Mouse (Mus musculus): ENCODE results near the gene Cyp2a4. TPM values are rescaled to one million over a fixed set of nuclear protein-coding genes. Genes with fewer than 3 reads are reported as not detected.
"Not testable (repeated sequence)": the region's sequence is repeated elsewhere in the genome, so short reads cannot be mapped to it uniquely, and the experiment has no call there.

The Cyp2a4 gene
- polyA plus RNA-seq (2015; fragmentation: Nextera tagmentation; extraction: Ambion mirVana): not detected in 2 replicates

DNA sequence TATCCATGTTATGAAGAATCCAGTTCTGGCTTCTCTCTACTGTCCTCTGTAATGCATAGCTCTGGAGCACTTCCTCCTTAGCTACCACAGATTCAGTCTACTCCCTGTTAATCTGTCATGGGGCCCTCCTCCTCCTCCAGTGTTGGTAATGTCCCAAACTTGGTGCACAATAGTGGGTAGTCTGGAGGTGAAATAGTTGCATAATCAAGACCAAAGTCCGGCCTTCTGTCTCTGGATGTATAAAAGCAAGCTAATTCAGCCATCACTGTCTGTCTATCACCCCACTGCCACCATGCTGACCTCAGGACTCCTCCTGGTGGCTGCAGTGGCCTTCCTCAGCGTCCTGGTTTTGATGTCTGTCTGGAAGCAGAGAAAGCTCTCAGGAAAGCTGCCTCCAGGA is at the start of gene Cyp2a4:
Gene Cyp2a4 (plus strand): TSS at position 244 of the 400 bp plus-strand sequence.
- WGBS: 72% methylated on average over 2 of the region's 2 CpGs
- H3K27ac ChIP-seq (ENCODE audit: low read depth, low read length); H3K9me3 ChIP-seq (ENCODE audit: control insufficient read depth); ATAC-seq; H3K4me1 ChIP-seq (replicated peaks; ENCODE audit: control insufficient read depth, insufficient read depth, low read length); H3K27me3 ChIP-seq (replicated peaks; ENCODE audit: control insufficient read depth, insufficient read depth, low read length); H3K9ac ChIP-seq (ENCODE audit: low read depth, low read length); H3K4me2 ChIP-seq (replicated peaks; ENCODE audit: low read depth); H3K4me3 ChIP-seq (ENCODE audit: low read depth, low read length); H3K36me3 ChIP-seq (ENCODE audit: control insufficient read depth, insufficient read depth): not testable (repeated sequence)

DNA sequence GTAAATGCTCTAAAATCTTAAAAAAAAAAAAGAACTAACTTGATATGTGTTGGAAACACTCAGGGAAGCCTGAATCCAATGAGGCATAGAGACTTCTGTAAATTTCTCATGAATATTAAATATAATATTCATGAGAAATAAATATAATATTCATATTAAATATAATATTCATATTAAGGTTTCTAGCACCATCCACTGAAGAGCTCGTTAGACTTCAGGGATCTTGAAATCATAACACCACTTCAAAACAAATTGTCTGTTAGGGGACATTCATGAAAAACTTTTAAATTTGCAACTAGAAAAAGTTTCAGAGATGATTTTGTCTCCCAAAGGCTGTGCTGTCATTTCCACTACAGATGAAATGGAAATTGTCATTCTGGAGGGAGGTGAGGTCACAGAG is 46.9 kb upstream of the Cyp2a4 start, which contains the start of gene Vmn1r184:
Gene Vmn1r184 (plus strand): TSS at position 301 of the 400 bp plus-strand sequence.
- not testable (repeated sequence) for H3K36me3 ChIP-seq (ENCODE audit: control insufficient read depth, insufficient read depth); H3K4me1 ChIP-seq (replicated peaks; ENCODE audit: control insufficient read depth, insufficient read depth, low read length); H3K9ac ChIP-seq (ENCODE audit: low read depth, low read length); H3K9me3 ChIP-seq (ENCODE audit: control insufficient read depth); ATAC-seq; H3K27me3 ChIP-seq (replicated peaks; ENCODE audit: control insufficient read depth, insufficient read depth, low read length); H3K27ac ChIP-seq (ENCODE audit: low read depth, low read length); H3K4me3 ChIP-seq (ENCODE audit: low read depth, low read length); H3K4me2 ChIP-seq (replicated peaks; ENCODE audit: low read depth)
- 73% methylated on average over 1 of the region's 1 CpGs for WGBS

DNA sequence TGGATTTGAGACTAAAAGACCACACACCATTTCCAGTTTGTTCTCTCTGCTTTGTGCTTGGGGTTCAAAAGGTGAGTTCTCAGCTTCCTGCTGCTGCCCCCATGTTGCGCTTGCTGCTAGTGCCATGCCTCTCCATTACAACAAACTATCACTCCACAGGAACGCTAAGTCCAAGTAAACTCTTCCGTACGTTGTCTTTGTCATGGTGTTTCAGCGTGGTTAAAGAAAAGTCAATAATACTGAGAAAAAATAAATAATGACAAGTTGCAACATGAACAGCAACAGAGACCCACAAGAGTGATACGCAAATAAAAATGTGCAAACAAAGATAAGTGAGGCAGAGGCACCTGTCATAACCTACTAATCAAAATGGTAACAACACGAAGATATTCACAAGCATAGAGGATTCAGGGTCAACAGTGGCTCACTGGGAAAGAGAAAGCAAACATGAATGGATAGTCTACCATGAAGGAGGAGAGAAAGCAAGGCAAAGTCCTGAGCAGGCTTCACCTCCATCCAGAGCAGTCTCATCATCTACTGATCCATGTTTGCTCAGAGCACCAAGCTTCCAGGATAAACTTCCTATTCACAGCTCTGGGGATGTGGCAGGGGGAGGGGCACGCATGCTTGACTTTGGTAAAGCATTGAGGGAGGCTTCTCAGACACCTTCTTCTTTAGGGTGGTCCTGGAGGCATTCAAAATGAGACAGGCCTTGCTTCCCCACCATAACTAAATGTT is 3.4 kb upstream of the Cyp2a4 start:
- not testable (repeated sequence) for H3K27ac ChIP-seq (ENCODE audit: low read depth, low read length); H3K4me1 ChIP-seq (replicated peaks; ENCODE audit: control insufficient read depth, insufficient read depth, low read length); H3K4me2 ChIP-seq (replicated peaks; ENCODE audit: low read depth); ATAC-seq; H3K9me3 ChIP-seq (ENCODE audit: control insufficient read depth); H3K9ac ChIP-seq (ENCODE audit: low read depth, low read length); H3K4me3 ChIP-seq (ENCODE audit: low read depth, low read length); H3K36me3 ChIP-seq (ENCODE audit: control insufficient read depth, insufficient read depth); H3K27me3 ChIP-seq (replicated peaks; ENCODE audit: control insufficient read depth, insufficient read depth, low read length)
- 81% methylated on average over 8 of the region's 8 CpGs for WGBS

DNA sequence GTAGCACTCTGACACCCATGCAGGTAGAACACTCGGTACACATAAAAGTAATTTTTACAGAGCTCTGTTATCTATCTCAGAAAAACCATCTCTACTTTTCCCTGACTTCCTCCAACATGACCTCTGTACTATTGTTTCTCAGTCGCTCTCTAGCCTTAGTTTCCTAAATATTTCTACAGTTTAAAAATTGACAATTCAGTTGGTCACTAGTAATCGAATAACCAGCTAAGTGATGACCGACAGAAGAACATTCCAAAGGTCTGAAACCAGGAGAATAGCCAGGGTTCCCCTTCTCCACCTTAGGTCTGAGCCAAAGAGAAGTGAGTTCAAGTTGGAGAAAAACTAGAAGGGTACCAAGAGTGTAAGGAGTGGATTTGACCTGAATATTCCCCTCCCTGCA is 4.8 kb downstream of the Cyp2a4 start:
- not testable (repeated sequence) for H3K27ac ChIP-seq (ENCODE audit: low read depth, low read length); H3K9ac ChIP-seq (ENCODE audit: low read depth, low read length); ATAC-seq; H3K27me3 ChIP-seq (replicated peaks; ENCODE audit: control insufficient read depth, insufficient read depth, low read length); H3K4me1 ChIP-seq (replicated peaks; ENCODE audit: control insufficient read depth, insufficient read depth, low read length); H3K36me3 ChIP-seq (ENCODE audit: control insufficient read depth, insufficient read depth); H3K4me2 ChIP-seq (replicated peaks; ENCODE audit: low read depth); H3K4me3 ChIP-seq (ENCODE audit: low read depth, low read length); H3K9me3 ChIP-seq (ENCODE audit: control insufficient read depth)
- WGBS: 82% methylated on average over 4 of the region's 4 CpGs

DNA sequence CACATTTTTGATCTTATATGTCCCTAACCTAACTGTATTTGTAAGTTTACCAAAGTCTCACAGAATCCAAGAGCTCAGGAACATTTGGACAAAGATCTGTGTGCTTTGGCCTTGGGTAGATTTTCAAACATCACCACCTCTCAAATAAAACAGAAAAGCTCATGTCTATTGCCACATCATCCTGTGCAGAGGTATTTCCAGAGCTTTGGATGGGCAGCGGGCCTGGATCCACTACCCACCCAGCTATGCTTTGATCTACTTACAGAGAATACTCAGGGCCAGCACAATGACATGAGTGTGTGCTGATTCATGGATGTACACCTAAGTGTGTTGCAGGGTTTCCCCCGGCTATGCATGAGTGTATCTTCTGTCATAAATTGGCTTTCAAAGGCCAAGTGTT is 8.2 kb downstream of the Cyp2a4 start:
- WGBS: 82% methylated on average over 2 of the region's 2 CpGs
- not testable (repeated sequence) for ATAC-seq; H3K4me2 ChIP-seq (replicated peaks; ENCODE audit: low read depth); H3K27me3 ChIP-seq (replicated peaks; ENCODE audit: control insufficient read depth, insufficient read depth, low read length); H3K27ac ChIP-seq (ENCODE audit: low read depth, low read length); H3K36me3 ChIP-seq (ENCODE audit: control insufficient read depth, insufficient read depth); H3K4me3 ChIP-seq (ENCODE audit: low read depth, low read length); H3K9me3 ChIP-seq (ENCODE audit: control insufficient read depth); H3K9ac ChIP-seq (ENCODE audit: low read depth, low read length); H3K4me1 ChIP-seq (replicated peaks; ENCODE audit: control insufficient read depth, insufficient read depth, low read length)

DNA sequence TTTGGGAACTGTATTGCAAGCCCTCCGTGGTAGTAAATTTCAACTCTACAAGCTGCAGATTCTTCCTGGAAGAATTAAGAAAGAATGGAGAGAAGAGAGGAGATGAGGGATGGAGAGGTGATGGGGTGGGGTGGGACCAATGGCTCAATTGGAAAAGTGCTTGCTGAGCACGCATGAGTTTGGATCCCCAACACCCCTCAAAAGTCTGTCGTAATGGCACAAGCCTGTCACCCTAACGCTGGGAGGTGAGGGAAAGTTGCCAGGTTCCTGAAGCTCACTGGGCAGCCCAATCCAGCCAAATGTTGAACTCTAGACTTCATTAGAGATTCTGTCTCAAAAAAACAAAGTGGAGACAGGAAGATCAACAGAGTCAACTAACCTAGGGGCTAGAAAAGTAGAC is 8.8 kb downstream of the Cyp2a4 start:
- WGBS: 87% methylated on average over 4 of the region's 4 CpGs
- not testable (repeated sequence) for H3K9me3 ChIP-seq (ENCODE audit: control insufficient read depth); H3K4me2 ChIP-seq (replicated peaks; ENCODE audit: low read depth); H3K4me3 ChIP-seq (ENCODE audit: low read depth, low read length); H3K27ac ChIP-seq (ENCODE audit: low read depth, low read length); H3K36me3 ChIP-seq (ENCODE audit: control insufficient read depth, insufficient read depth); H3K27me3 ChIP-seq (replicated peaks; ENCODE audit: control insufficient read depth, insufficient read depth, low read length); ATAC-seq; H3K4me1 ChIP-seq (replicated peaks; ENCODE audit: control insufficient read depth, insufficient read depth, low read length); H3K9ac ChIP-seq (ENCODE audit: low read depth, low read length)

DNA sequence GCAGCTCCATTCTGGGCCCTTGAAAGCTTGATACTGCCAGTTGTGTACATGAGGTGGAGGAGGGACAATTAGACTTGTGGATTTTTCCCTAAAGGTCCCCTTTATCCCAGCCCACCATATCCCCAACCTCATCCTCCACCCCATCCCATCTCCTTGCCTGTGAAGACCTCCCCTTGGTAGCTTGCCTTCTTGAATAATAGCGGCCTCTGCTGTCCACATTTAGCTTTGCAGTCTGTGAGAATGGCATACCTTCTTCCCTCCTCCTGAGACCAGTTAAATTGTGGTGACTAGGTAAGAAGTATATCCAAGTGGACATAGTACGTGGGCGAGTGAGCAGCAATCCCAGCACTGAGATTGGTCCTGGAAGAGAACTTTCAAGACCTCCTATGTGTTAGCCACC is 13.4 kb downstream of the Cyp2a4 start:
- not testable (repeated sequence) for H3K36me3 ChIP-seq (ENCODE audit: control insufficient read depth, insufficient read depth); H3K4me2 ChIP-seq (replicated peaks; ENCODE audit: low read depth); H3K27ac ChIP-seq (ENCODE audit: low read depth, low read length); H3K9me3 ChIP-seq (ENCODE audit: control insufficient read depth); H3K4me1 ChIP-seq (replicated peaks; ENCODE audit: control insufficient read depth, insufficient read depth, low read length); H3K27me3 ChIP-seq (replicated peaks; ENCODE audit: control insufficient read depth, insufficient read depth, low read length); ATAC-seq; H3K4me3 ChIP-seq (ENCODE audit: low read depth, low read length); H3K9ac ChIP-seq (ENCODE audit: low read depth, low read length)
- 68% methylated on average over 3 of the region's 3 CpGs for WGBS

DNA sequence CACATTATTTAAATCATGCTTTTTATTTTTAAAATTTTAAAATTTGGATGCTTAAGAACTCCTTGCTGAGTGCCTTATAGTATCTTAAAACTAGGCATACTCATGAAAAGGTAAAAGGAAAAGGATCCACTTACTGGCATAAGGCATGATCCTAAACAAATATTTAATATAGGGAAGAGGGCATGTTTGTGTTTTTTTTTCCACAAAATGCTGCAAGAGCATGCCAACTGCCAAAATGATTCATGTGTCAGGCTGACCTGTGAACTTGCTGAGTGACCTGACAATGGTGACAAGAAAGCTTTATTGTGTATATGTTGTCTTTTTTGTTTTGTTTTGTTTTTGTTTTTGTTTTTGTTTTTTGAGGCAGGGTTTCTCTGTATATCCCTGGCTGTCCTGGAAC is 43.2 kb downstream of the Cyp2a4 start:
- not testable (repeated sequence) for H3K4me3 ChIP-seq (ENCODE audit: low read depth, low read length); H3K27ac ChIP-seq (ENCODE audit: low read depth, low read length); ATAC-seq; H3K4me2 ChIP-seq (replicated peaks; ENCODE audit: low read depth); H3K27me3 ChIP-seq (replicated peaks; ENCODE audit: control insufficient read depth, insufficient read depth, low read length); H3K4me1 ChIP-seq (replicated peaks; ENCODE audit: control insufficient read depth, insufficient read depth, low read length); H3K36me3 ChIP-seq (ENCODE audit: control insufficient read depth, insufficient read depth); H3K9me3 ChIP-seq (ENCODE audit: control insufficient read depth); H3K9ac ChIP-seq (ENCODE audit: low read depth, low read length)

DNA sequence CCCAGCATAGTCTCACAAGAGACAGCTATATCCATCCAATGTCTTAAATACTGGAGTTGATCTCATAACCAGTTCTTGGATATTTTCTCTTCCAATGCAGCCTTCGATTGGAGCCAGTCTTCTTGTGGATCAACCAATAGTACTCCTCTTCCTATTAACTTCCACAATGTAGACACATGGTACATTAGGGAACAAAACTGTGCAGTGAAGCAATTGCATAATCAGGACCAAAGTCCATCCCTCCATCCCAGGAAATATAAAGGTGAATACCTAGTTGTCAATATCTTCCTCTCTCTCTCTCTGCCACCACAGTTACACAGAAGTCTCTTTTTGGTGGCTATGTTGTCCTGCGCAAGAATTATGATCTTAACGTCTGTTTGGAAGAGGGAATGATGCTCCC is 45.3 kb downstream of the Cyp2a4 start:
- not testable (repeated sequence) for ATAC-seq; H3K9me3 ChIP-seq (ENCODE audit: control insufficient read depth); H3K27ac ChIP-seq (ENCODE audit: low read depth, low read length); H3K4me3 ChIP-seq (ENCODE audit: low read depth, low read length); H3K9ac ChIP-seq (ENCODE audit: low read depth, low read length); H3K27me3 ChIP-seq (replicated peaks; ENCODE audit: control insufficient read depth, insufficient read depth, low read length); H3K4me2 ChIP-seq (replicated peaks; ENCODE audit: low read depth); H3K4me1 ChIP-seq (replicated peaks; ENCODE audit: control insufficient read depth, insufficient read depth, low read length); H3K36me3 ChIP-seq (ENCODE audit: control insufficient read depth, insufficient read depth)
- 83% methylated on average over 2 of the region's 3 CpGs for WGBS
